Mouse (Mus musculus): ENCODE data around the gene Fmo2. TPM values are rescaled to one million over a fixed set of nuclear protein-coding genes. Genes with fewer than 3 reads are reported as not detected.

The Fmo2 gene
- total RNA-seq, 2 experiments from 2014 or later = not detected

- no peak for ATAC-seq (replicated peaks; ENCODE audit: poor library complexity, severe bottlenecking)
These were observed 40.5 kb downstream of the Fmo2 start for GRCm38 (mm10) chr1:162857766-162858747.

GRCm38 (mm10) chr1:162853812-162854482 is 44.6 kb downstream of the Fmo2 start:
- no peak for ATAC-seq (replicated peaks; ENCODE audit: poor library complexity, severe bottlenecking)

GRCm38 (mm10) chr1:162847554-162847953 is 51.0 kb downstream of the Fmo2 start:
- no peak for ATAC-seq (replicated peaks; ENCODE audit: poor library complexity, severe bottlenecking)

- ATAC-seq (replicated peaks; ENCODE audit: poor library complexity, severe bottlenecking) = no peak
These were observed 58.3 kb downstream of the Fmo2 start for GRCm38 (mm10) chr1:162840211-162840610.

- ATAC-seq (replicated peaks; ENCODE audit: poor library complexity, severe bottlenecking) = no peak
These were observed 59.5 kb downstream of the Fmo2 start for GRCm38 (mm10) chr1:162838976-162839375.

GRCm38 (mm10) chr1:162834342-162834741 is 64.2 kb downstream of the Fmo2 start:
- ATAC-seq (replicated peaks; ENCODE audit: poor library complexity, severe bottlenecking) = no peak

GRCm38 (mm10) chr1:162832574-162832953 is 66.0 kb downstream of the Fmo2 start:
- ATAC-seq (replicated peaks; ENCODE audit: poor library complexity, severe bottlenecking) = no peak

GRCm38 (mm10) chr1:162831838-162832573 is 66.5 kb downstream of the Fmo2 start:
- no peak for ATAC-seq (replicated peaks; ENCODE audit: poor library complexity, severe bottlenecking)

Other genes with a start within 250 kb of the Fmo2 start
- gene Myocos, start 240.5 kb downstream of the Fmo2 start, total RNA-seq (2014; fragmentation: Nextera tagmentation) = not detected in 2 replicates
- gene Myocos, start 240.5 kb downstream of the Fmo2 start, total RNA-seq (2017) = not detected in 2 replicates
- gene Prrc2c, start 158.2 kb downstream of the Fmo2 start, total RNA-seq (2014; fragmentation: Nextera tagmentation) = 226 and 227 TPM in 2 replicates
- 132 and 152 TPM in 2 replicates for gene Prrc2c, start 158.2 kb downstream of the Fmo2 start, total RNA-seq (2017)
- gene Fmo4, start 84.8 kb downstream of the Fmo2 start, total RNA-seq (2014; fragmentation: Nextera tagmentation) = not detected in 2 replicates
- gene Fmo4, start 84.8 kb downstream of the Fmo2 start, total RNA-seq (2017) = not detected in 2 replicates
- gene Fmo1, start 32.1 kb downstream of the Fmo2 start, total RNA-seq (2014; fragmentation: Nextera tagmentation) = not detected in 2 replicates
- 0.10 TPM in 1 of 2 replicates, not detected in the other for gene Fmo1, start 32.1 kb downstream of the Fmo2 start, total RNA-seq (2017)
- gene Fmo6, start 38.8 kb upstream of the Fmo2 start, total RNA-seq (2014; fragmentation: Nextera tagmentation) = not detected in 2 replicates
- gene Fmo6, start 38.8 kb upstream of the Fmo2 start, total RNA-seq (2017) = not detected in 2 replicates
- not detected in 2 replicates for gene Fmo3, start 85.8 kb upstream of the Fmo2 start, total RNA-seq (2014; fragmentation: Nextera tagmentation)
- not detected in 2 replicates for gene Fmo3, start 85.8 kb upstream of the Fmo2 start, total RNA-seq (2017)
- not detected in 2 replicates for gene Mroh9, start 186.9 kb upstream of the Fmo2 start, total RNA-seq (2014; fragmentation: Nextera tagmentation)
- gene Mroh9, start 186.9 kb upstream of the Fmo2 start, total RNA-seq (2017) = not detected in 2 replicates